Mouse (Mus musculus) liver, embryonic 15.5 days (tissue): ENCODE results near the gene Zfp280b. TPM values are rescaled to one million over a fixed set of nuclear protein-coding genes. Genes with fewer than 3 reads are reported as not detected.
"Not testable (repeated sequence)": the region's sequence is repeated elsewhere in the genome, so short reads cannot be mapped to it uniquely, and the experiment has no call there.

Experiments
- ATAC-seq: fragments of 200-750 bp; cut with Nextera tagmentation; 2 replicates; pipeline ENCODE4 v1.8.0; 2017; ENCODE audit warnings: moderate number of reproducible peaks, mild to moderate bottlenecking, moderate library complexity; ENCODE audit not compliant: insufficient read depth
- H3K27ac ChIP-seq: fragments of 300-500 bp; sonication (generic); replicated peaks from 2 replicates; pipeline ENCODE4 v1.5.1; 2015; ENCODE audit warnings: mild to moderate bottlenecking, inconsistent platforms
- H3K27me3 ChIP-seq: fragments of 300-500 bp; sonication (generic); 2 replicates; pipeline ENCODE4 v1.6.1; 2015; ENCODE audit warnings: mild to moderate bottlenecking, inconsistent platforms
- H3K36me3 ChIP-seq: fragments of 300-500 bp; sonication (generic); replicated peaks from 2 replicates; pipeline ENCODE4 v1.6.1; 2015; ENCODE audit warnings: moderate library complexity, mild to moderate bottlenecking, inconsistent platforms
- H3K4me1 ChIP-seq: fragments of 300-500 bp; sonication (generic); replicated peaks from 2 replicates; pipeline ENCODE4 v1.6.1; 2015; ENCODE audit warnings: inconsistent platforms
- H3K4me2 ChIP-seq: fragments of 300-500 bp; sonication (generic); 2 replicates; pipeline ENCODE4 v1.6.1; 2015; ENCODE audit warnings: moderate library complexity, mild to moderate bottlenecking, inconsistent platforms
- H3K4me3 ChIP-seq: fragments of 300-500 bp; sonication (generic); replicated peaks from 2 replicates; pipeline ENCODE4 v1.5.1; 2015; ENCODE audit warnings: mild to moderate bottlenecking, inconsistent platforms
- H3K9ac ChIP-seq: fragments of 300-500 bp; sonication (generic); 2 replicates; pipeline ENCODE4 v1.6.1; 2015; ENCODE audit warnings: moderate library complexity, mild to moderate bottlenecking, inconsistent platforms
- H3K9me3 ChIP-seq: fragments of 300-500 bp; sonication (generic); replicated peaks from 2 replicates; pipeline ENCODE4 v1.6.1; 2016; ENCODE audit warnings: inconsistent platforms
- WGBS: fragments of 180-500 bp; shearing (Covaris S2); methylation state at CpG from one replicate; pipeline ENCODE4 v1.1.7; 2015; ENCODE audit warnings: mixed read lengths; ENCODE audit not compliant: insufficient replicate concordance; 5-methylcytosine and 5-hydroxymethylcytosine counted together
- polyA plus RNA-seq: library from polyadenylated mRNA; unstranded; fragments of >200 nt; fragmentation: Nextera tagmentation; extraction: Ambion mirVana; gene quantifications from 2 replicates; pipeline ENCODE4 v1.2.1, GENCODE M21; 2015

Zfp280b gene
- 10.8 and 11.2 TPM in 2 replicates for polyA plus RNA-seq

GRCm38 (mm10) chr10:76032402-76033118 lies at the start of gene Zfp280b:
Gene Zfp280b (plus strand): TSS chr10:76032650.
- Histone ChIP-seq H3K4me2 (peak within 1 kb of the TSS; percentile 86), H3K4me3 (peak within 1 kb of the TSS; percentile 92), H3K9me3 (no peaks in the 10 kb centered on the region), H3K27ac (peak within 1 kb of the TSS; percentile 76), H3K36me3 (peaks cover 13% of the 10 kb centered on the region; the same call in 1 of the 2 replicates), H3K9ac (peak within 1 kb of the TSS; percentile 94), H3K27me3 (no peaks in the 10 kb centered on the region), H3K4me1 (peaks cover 48% of the 10 kb centered on the region)
- WGBS: under 1% methylated on average over 58 of the region's 58 CpGs
- peak; percentile 97 for ATAC-seq

GRCm38 (mm10) chr10:75990430-75991042 lies 41.9 kb upstream of the Zfp280b start:
- Histone ChIP-seq H3K4me1 (no peaks in the 10 kb centered on the region), H3K4me2 (no peak overlapping the region), H3K27ac (no peak overlapping the region), H3K4me3 (no peak overlapping the region), H3K9me3 (no peaks in the 10 kb centered on the region), H3K27me3 (no peaks in the 10 kb centered on the region; the same call in 1 of the 2 replicates), H3K9ac (no peak overlapping the region), H3K36me3 (no peaks in the 10 kb centered on the region)
- WGBS: 46% methylated on average over 4 of the region's 4 CpGs
- no peak for ATAC-seq

- ATAC-seq: no peak
- WGBS: 66% methylated on average over 15 of the region's 15 CpGs
- H3K4me1 ChIP-seq: no peaks in the 10 kb centered on the region
- H3K36me3 ChIP-seq: no peaks in the 10 kb centered on the region
- H3K27me3 ChIP-seq: no peaks in the 10 kb centered on the region
- no peak overlapping the region for H3K4me3 ChIP-seq
- no peak overlapping the region for H3K9ac ChIP-seq
- H3K4me2 ChIP-seq: no peak overlapping the region
- no peak overlapping the region for H3K27ac ChIP-seq
- no peaks in the 10 kb centered on the region for H3K9me3 ChIP-seq
These were observed 38.7 kb upstream of the Zfp280b start for GRCm38 (mm10) chr10:75993616-75994240.

- H3K4me3 ChIP-seq, H3K4me2 ChIP-seq, H3K27me3 ChIP-seq, ATAC-seq, H3K36me3 ChIP-seq, H3K27ac ChIP-seq, H3K4me1 ChIP-seq, H3K9me3 ChIP-seq, H3K9ac ChIP-seq: not testable (repeated sequence)
- 62% methylated on average over 13 of the region's 13 CpGs for WGBS
These were observed 37.8 kb upstream of the Zfp280b start for GRCm38 (mm10) chr10:75994531-75995210.

GRCm38 (mm10) chr10:75995463-75995862 lies 37.0 kb upstream of the Zfp280b start:
- WGBS: 71% methylated on average over 11 of the region's 11 CpGs
- Histone ChIP-seq H3K4me1 (no peaks in the 10 kb centered on the region), H3K9ac (no peak overlapping the region), H3K9me3 (no peaks in the 10 kb centered on the region), H3K4me2 (no peak overlapping the region), H3K4me3 (no peak overlapping the region), H3K27me3 (no peaks in the 10 kb centered on the region), H3K27ac (no peak overlapping the region), H3K36me3 (no peaks in the 10 kb centered on the region)
- no peak for ATAC-seq

- ATAC-seq: no peak
- Histone ChIP-seq H3K27ac (no peak overlapping the region), H3K4me1 (no peaks in the 10 kb centered on the region), H3K4me2 (no peak overlapping the region), H3K9ac (no peak overlapping the region), H3K9me3 (no peaks in the 10 kb centered on the region), H3K4me3 (no peak overlapping the region), H3K36me3 (no peaks in the 10 kb centered on the region), H3K27me3 (no peaks in the 10 kb centered on the region)
- WGBS: 39% methylated on average over 3 of the region's 3 CpGs
These were observed 36.1 kb upstream of the Zfp280b start for GRCm38 (mm10) chr10:75996315-75996714.

GRCm38 (mm10) chr10:76001160-76001559 lies 31.3 kb upstream of the Zfp280b start:
- no peak for ATAC-seq
- no peak overlapping the region for H3K27ac ChIP-seq
- H3K9ac ChIP-seq: no peak overlapping the region
- WGBS: 32% methylated on average over 7 of the region's 7 CpGs
- no peak overlapping the region for H3K4me2 ChIP-seq
- H3K9me3 ChIP-seq: no peaks in the 10 kb centered on the region
- H3K36me3 ChIP-seq: no peaks in the 10 kb centered on the region
- H3K27me3 ChIP-seq: no peaks in the 10 kb centered on the region
- H3K4me3 ChIP-seq: no peak overlapping the region
- no peaks in the 10 kb centered on the region for H3K4me1 ChIP-seq

- Histone ChIP-seq H3K9ac (no peak overlapping the region), H3K4me3 (no peak overlapping the region), H3K4me1 (no peaks in the 10 kb centered on the region), H3K36me3 (no peaks in the 10 kb centered on the region), H3K9me3 (no peaks in the 10 kb centered on the region), H3K4me2 (no peak overlapping the region), H3K27ac (no peak overlapping the region), H3K27me3 (no peaks in the 10 kb centered on the region)
- no peak for ATAC-seq
- 26% methylated on average over 3 of the region's 3 CpGs for WGBS
These were observed 30.3 kb upstream of the Zfp280b start for GRCm38 (mm10) chr10:76002101-76002521.

- no peak for ATAC-seq
- WGBS: 36% methylated on average over 2 of the region's 2 CpGs
- no peak overlapping the region for H3K27ac ChIP-seq
These were observed 29.8 kb upstream of the Zfp280b start for GRCm38 (mm10) chr10:76002615-76003014.

GRCm38 (mm10) chr10:76003221-76003620 lies 29.2 kb upstream of the Zfp280b start:
- no peak for ATAC-seq
- WGBS: 82% methylated on average over 2 of the region's 2 CpGs
- no peak overlapping the region for H3K4me3 ChIP-seq
- no peak overlapping the region for H3K4me2 ChIP-seq
- no peaks in the 10 kb centered on the region for H3K36me3 ChIP-seq
- H3K27ac ChIP-seq: no peak overlapping the region
- no peaks in the 10 kb centered on the region for H3K27me3 ChIP-seq
- H3K9ac ChIP-seq: no peak overlapping the region
- H3K4me1 ChIP-seq: no peaks in the 10 kb centered on the region
- no peaks in the 10 kb centered on the region for H3K9me3 ChIP-seq

More at GRCm38 (mm10) chr10:76002615-76003014, 29.8 kb upstream of the Zfp280b start:
- H3K36me3 ChIP-seq: no peaks in the 10 kb centered on the region
- H3K4me3 ChIP-seq: no peak overlapping the region
- H3K9ac ChIP-seq: no peak overlapping the region
- H3K9me3 ChIP-seq: no peaks in the 10 kb centered on the region
- H3K4me1 ChIP-seq: no peaks in the 10 kb centered on the region
- no peak overlapping the region for H3K4me2 ChIP-seq
- H3K27me3 ChIP-seq: no peaks in the 10 kb centered on the region

- Histone ChIP-seq H3K27ac (no peak overlapping the region), H3K4me2 (no peak overlapping the region), H3K9ac (no peak overlapping the region), H3K4me3 (no peak overlapping the region), H3K4me1 (no peaks in the 10 kb centered on the region), H3K9me3 (no peaks in the 10 kb centered on the region), H3K36me3 (no peaks in the 10 kb centered on the region), H3K27me3 (no peaks in the 10 kb centered on the region)
- WGBS: 67% methylated on average over 6 of the region's 6 CpGs
- ATAC-seq: no peak
These were observed 26.1 kb upstream of the Zfp280b start for GRCm38 (mm10) chr10:76006385-76006784.
